Mouse (Mus musculus): ENCODE measurements around the gene Tmc5. TPM values are rescaled to one million over a fixed set of nuclear protein-coding genes. Genes with fewer than 3 reads are reported as not detected.

Tmc5 gene
- total and polyA plus RNA-seq, 3 experiments: not detected

- TF ChIP-seq HCFC1 (IDR thresholded peaks at IDR 0.05; ENCODE audit: low read depth, low read length): no peak
- TF ChIP-seq GATA1 (IDR thresholded peaks at IDR 0.05; ENCODE audit: low read depth, low read length): no peak
- no peak for TF ChIP-seq POLR2AphosphoS2 (IDR thresholded peaks at IDR 0.05; ENCODE audit: low read length)
- TF ChIP-seq ZNF384 (IDR thresholded peaks at IDR 0.05; ENCODE audit: low read depth, low read length): no peak
- TF ChIP-seq POLR2A (IDR thresholded peaks at IDR 0.05; ENCODE audit: control insufficient read depth in 1 of 2, insufficient read depth in 1 of 2, low read depth in 1 of 2, low read length in 2 of 2, poor library complexity in 1 of 2): no peak
- no peak for TF ChIP-seq BHLHE40 (IDR thresholded peaks at IDR 0.05; ENCODE audit: borderline replicate concordance, low read depth, low read length)
- no peak for TF ChIP-seq MAZ (IDR thresholded peaks at IDR 0.05; ENCODE audit: low read depth, low read length)
- TF ChIP-seq ETS1 (IDR thresholded peaks at IDR 0.05; ENCODE audit: low read depth, low read length): no peak
- no peak for TF ChIP-seq SIN3A (IDR thresholded peaks at IDR 0.05; ENCODE audit: low read length)
- no peak for TF ChIP-seq ELF1 (IDR thresholded peaks at IDR 0.05; ENCODE audit: low read depth, low read length)
- TF ChIP-seq USF2 (IDR thresholded peaks at IDR 0.05; ENCODE audit: borderline replicate concordance in 1 of 2, insufficient read depth in 1 of 2, low read depth in 1 of 2, low read length in 2 of 2): no peak
- no peak for TF ChIP-seq NRF1 (IDR thresholded peaks at IDR 0.05; ENCODE audit: insufficient read depth, low read depth, low read length, poor library complexity, severe bottlenecking)
- no peak for TF ChIP-seq EP300 (IDR thresholded peaks at IDR 0.05; ENCODE audit: low read depth in 1 of 2, low read length in 2 of 2)
- no peak for TF ChIP-seq MAX (IDR thresholded peaks at IDR 0.05; ENCODE audit: low read length)
- no peak overlapping the region for H3K4me3 ChIP-seq (ENCODE audit: control insufficient read depth in 1 of 2, insufficient read depth in 1 of 2, low read depth in 2 of 2, low read length in 2 of 2)
Measured at GRCm38 (mm10) chr7:118590726-118591305, 6.3 kb upstream of the Tmc5 start.

GRCm38 (mm10) chr7:118592146-118592545 is 5.0 kb upstream of the Tmc5 start:
- Histone ChIP-seq H3K9me3 (replicated peaks; ENCODE audit: insufficient read depth, low read length) (no peaks in the 10 kb centered on the region), H3K36me3 (ENCODE audit: control insufficient read depth in 1 of 2, insufficient read depth in 2 of 2, low read length in 2 of 2) (no peaks in the 10 kb centered on the region), H3K27ac (ENCODE audit: control insufficient read depth, low read depth, low read length) (no peak overlapping the region), H3K79me2 (ENCODE audit: control insufficient read depth, insufficient read depth, low read length, poor library complexity) (no peaks in the 10 kb centered on the region), H3K9ac (ENCODE audit: control insufficient read depth, low read depth, low read length, poor library complexity, severe bottlenecking) (no peak overlapping the region), H3K4me1 (ENCODE audit: control insufficient read depth in 1 of 2, insufficient read depth in 2 of 2, low read length in 2 of 2) (no peaks in the 10 kb centered on the region), H3K27me3 (ENCODE audit: control insufficient read depth in 1 of 2, insufficient read depth in 2 of 2, low read length in 2 of 2) (no peaks in the 10 kb centered on the region), H3K4me3 (ENCODE audit: control insufficient read depth in 1 of 2, insufficient read depth in 1 of 2, low read depth in 2 of 2, low read length in 2 of 2) (no peak overlapping the region)
- TF ChIP-seq ZMIZ1 (IDR thresholded peaks at IDR 0.05; ENCODE audit: low read depth, low read length) (no peak), E2F4 (IDR thresholded peaks at IDR 0.05; ENCODE audit: borderline replicate concordance, low read depth, low read length) (no peak), CHD1 (IDR thresholded peaks at IDR 0.05; ENCODE audit: low read depth, low read length) (no peak), RAD21 (IDR thresholded peaks at IDR 0.05; ENCODE audit: low read depth, low read length) (no peak), NELFE (IDR thresholded peaks at IDR 0.05; ENCODE audit: low read depth, low read length) (no peak), ETS1 (IDR thresholded peaks at IDR 0.05; ENCODE audit: low read depth, low read length) (no peak)
- no peak for DNase-seq (ENCODE audit: low read depth, low spot score)

More at GRCm38 (mm10) chr7:118590726-118591305, 6.3 kb upstream of the Tmc5 start:
- Histone ChIP-seq H3K4me1 (ENCODE audit: control insufficient read depth in 1 of 2, insufficient read depth in 2 of 2, low read length in 2 of 2) (no peaks in the 10 kb centered on the region), H3K27me3 (ENCODE audit: control insufficient read depth in 1 of 2, insufficient read depth in 2 of 2, low read length in 2 of 2) (no peaks in the 10 kb centered on the region), H3K36me3 (ENCODE audit: control insufficient read depth in 1 of 2, insufficient read depth in 2 of 2, low read length in 2 of 2) (no peaks in the 10 kb centered on the region), H3K9me3 (replicated peaks; ENCODE audit: insufficient read depth, low read length) (no peaks in the 10 kb centered on the region), H3K27ac (ENCODE audit: control insufficient read depth, low read depth, low read length) (no peak overlapping the region), H3K79me2 (ENCODE audit: control insufficient read depth, insufficient read depth, low read length, poor library complexity) (no peaks in the 10 kb centered on the region), H3K9ac (ENCODE audit: control insufficient read depth, low read depth, low read length, poor library complexity, severe bottlenecking) (no peak overlapping the region)
- no peak for DNase-seq (ENCODE audit: low read depth, low spot score)
